Mouse (Mus musculus) heart, embryonic 10.5 days (tissue): ENCODE measurements around the gene Orc5. TPM values are rescaled to one million over a fixed set of nuclear protein-coding genes. Genes with fewer than 3 reads are reported as not detected.

Experiments
- DNase-seq: peaks from one replicate; pipeline ENCODE4 v3.0.0-alpha.2; 2017; ENCODE audit warnings: low spot score
- H3K27ac ChIP-seq: fragments of 300-500 bp; sonication (generic); 2 replicates; pipeline ENCODE4 v1.5.1; 2016; ENCODE audit warnings: mild to moderate bottlenecking
- H3K27me3 ChIP-seq: fragments of 300-500 bp; sonication (generic); 2 replicates; pipeline ENCODE4 v1.6.1; 2016; ENCODE audit warnings: mild to moderate bottlenecking; ENCODE audit not compliant: poor library complexity, insufficient read depth, severe bottlenecking
- H3K36me3 ChIP-seq: fragments of 300-500 bp; sonication (generic); 2 replicates; pipeline ENCODE4 v1.6.1; 2016; ENCODE audit warnings: mild to moderate bottlenecking, moderate library complexity
- H3K4me1 ChIP-seq: fragments of 300-500 bp; sonication (generic); 2 replicates; pipeline ENCODE4 v1.6.1; 2016; ENCODE audit warnings: mild to moderate bottlenecking
- H3K4me3 ChIP-seq: fragments of 300-500 bp; sonication (generic); 2 replicates; pipeline ENCODE4 v1.5.1; 2016; ENCODE audit warnings: mild to moderate bottlenecking, moderate library complexity
- H3K9me3 ChIP-seq: fragments of 300-500 bp; sonication (generic); 2 replicates; pipeline ENCODE4 v1.6.1; 2016; ENCODE audit warnings: mild to moderate bottlenecking, moderate library complexity
- WGBS: fragments of 180-500 bp; shearing (Covaris S2); methylation state at CpG from one replicate; pipeline ENCODE4 v1.1.7; 2016; 5-methylcytosine and 5-hydroxymethylcytosine counted together
- polyA plus RNA-seq: library from polyadenylated mRNA; unstranded; fragments of >200 nt; fragmentation: Nextera tagmentation; extraction: Ambion mirVana; gene quantifications from 2 replicates; pipeline ENCODE4 v1.2.1, GENCODE M21; 2016

The Orc5 gene
- polyA plus RNA-seq: 39.6 and 43.6 TPM in 2 replicates

DNA sequence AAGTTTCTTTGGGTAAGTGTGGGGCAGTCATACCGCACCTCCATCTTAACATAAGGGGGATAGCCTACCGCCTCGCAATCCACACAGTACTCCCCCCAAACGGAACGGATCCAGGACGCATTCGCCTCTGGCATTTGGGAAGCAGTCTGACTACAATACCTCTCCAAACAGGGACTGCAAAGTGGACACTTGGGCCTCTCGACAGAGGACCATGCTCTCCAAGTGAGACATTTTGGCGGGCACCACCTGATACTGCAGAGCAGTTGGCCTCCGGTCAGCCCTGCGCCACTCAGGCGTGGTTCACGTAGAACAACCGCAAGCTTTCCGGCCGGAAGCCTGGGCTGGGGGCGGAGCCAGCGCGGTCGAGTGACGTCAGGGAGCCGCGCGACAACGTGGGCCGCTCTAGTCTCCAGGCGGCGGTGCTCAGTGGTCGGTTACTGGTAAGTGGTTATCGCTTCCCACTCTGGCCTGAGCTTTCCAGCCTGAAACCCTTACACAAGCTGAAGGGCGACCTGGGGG lies at the start of gene Orc5:
Gene Orc5 (minus strand): TSS at position 397 of the 519 bp plus-strand sequence.
- Histone ChIP-seq H3K4me1 (0 out of 2 replicates have a peak, but pooled peaks cover 4% of the 10 kb centered on the region), H3K36me3 (peaks cover 20% of the 10 kb centered on the region), H3K9me3 (no peaks in the 10 kb centered on the region), H3K27ac (peak within 1 kb of the TSS; percentile 92), H3K27me3 (no peaks in the 10 kb centered on the region), H3K4me3 (peak within 1 kb of the TSS; percentile 73)
- under 1% methylated on average over 31 of the region's 31 CpGs for WGBS
- peak; percentile 98 for DNase-seq

DNA sequence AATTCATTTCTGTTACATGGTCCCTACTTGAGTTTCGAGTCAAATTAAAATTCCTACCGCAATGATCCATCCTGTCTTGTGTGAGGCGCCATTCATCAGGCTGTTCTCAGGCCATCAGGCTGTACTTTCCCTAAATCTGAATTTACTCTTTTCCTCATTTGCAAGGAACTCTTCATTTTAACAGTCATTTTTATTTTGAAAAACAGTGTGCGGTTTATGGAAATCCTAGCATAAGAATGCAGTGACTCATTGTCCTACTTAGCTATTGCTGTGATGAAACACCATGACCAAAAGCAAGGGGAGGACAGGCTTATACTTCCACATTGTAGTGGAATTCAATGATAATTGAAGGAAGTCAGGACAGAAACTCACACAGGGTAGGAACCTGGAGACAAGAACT lies 46.8 kb upstream of the Orc5 start:
- H3K4me3 ChIP-seq: no peak overlapping the region
- H3K36me3 ChIP-seq: no peaks in the 10 kb centered on the region
- no peak for DNase-seq
- H3K27me3 ChIP-seq: no peaks in the 10 kb centered on the region
- H3K4me1 ChIP-seq: no peaks in the 10 kb centered on the region
- H3K9me3 ChIP-seq: no peaks in the 10 kb centered on the region
- H3K27ac ChIP-seq: no peak overlapping the region
- WGBS: 93% methylated on average over 4 of the region's 4 CpGs

DNA sequence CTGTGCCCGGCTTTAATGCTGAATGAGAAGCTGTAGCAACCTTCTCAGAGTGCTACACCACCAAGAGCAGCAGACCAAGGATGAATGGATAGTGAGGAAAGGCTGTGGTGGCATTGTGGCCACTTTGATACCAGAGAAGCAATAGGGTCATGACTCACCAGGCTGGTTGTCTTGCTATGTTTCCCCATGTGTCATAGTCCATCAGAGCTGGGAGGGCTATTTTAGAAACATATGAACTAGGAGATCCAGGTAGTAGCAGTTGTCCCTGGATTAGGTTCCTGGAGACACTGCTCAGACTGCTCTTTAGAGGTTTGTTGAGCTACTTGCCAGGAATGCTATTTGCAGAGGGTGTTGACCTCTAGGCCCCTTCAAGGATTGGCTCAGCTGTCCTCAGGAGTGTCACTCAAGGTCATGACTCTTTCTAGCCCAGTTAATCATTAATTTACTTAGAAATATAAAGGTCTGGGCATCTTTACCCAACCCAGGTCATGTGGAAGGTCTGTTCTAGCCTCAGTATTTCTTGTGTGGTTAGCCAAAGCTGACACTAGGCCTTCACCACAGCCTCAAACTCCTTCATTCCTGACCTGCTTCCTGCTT lies 39.2 kb upstream of the Orc5 start:
- 84% methylated on average over 1 of the region's 1 CpGs for WGBS
- DNase-seq: no peak
- Histone ChIP-seq H3K36me3 (no peaks in the 10 kb centered on the region), H3K27ac (no peak overlapping the region), H3K9me3 (no peaks in the 10 kb centered on the region), H3K4me3 (no peak overlapping the region), H3K4me1 (no peaks in the 10 kb centered on the region), H3K27me3 (no peaks in the 10 kb centered on the region)

DNA sequence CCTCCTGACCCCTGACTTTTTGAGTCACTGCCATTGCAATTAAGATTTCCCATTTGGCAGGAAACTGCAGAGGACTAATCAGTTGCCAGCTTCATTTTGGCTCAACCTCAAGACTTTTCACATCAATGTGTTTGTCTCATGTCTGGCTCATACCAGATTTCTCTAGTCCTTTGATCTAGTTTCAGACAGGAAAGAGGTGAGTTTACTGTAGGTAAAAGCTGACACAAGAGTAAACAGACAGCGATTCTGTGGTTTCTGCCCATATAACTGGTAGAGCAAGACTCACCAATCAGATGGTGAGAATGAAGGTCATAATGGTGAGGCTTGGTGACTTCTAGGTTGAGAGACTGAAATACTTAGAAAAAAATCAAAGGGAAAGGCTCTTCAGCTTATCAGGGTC lies 37.3 kb upstream of the Orc5 start:
- no peaks in the 10 kb centered on the region for H3K9me3 ChIP-seq
- H3K4me3 ChIP-seq: no peak overlapping the region
- no peaks in the 10 kb centered on the region for H3K36me3 ChIP-seq
- 73% methylated on average over 1 of the region's 1 CpGs for WGBS
- no peak overlapping the region for H3K27ac ChIP-seq
- H3K4me1 ChIP-seq: no peaks in the 10 kb centered on the region
- DNase-seq: no peak
- no peaks in the 10 kb centered on the region for H3K27me3 ChIP-seq

DNA sequence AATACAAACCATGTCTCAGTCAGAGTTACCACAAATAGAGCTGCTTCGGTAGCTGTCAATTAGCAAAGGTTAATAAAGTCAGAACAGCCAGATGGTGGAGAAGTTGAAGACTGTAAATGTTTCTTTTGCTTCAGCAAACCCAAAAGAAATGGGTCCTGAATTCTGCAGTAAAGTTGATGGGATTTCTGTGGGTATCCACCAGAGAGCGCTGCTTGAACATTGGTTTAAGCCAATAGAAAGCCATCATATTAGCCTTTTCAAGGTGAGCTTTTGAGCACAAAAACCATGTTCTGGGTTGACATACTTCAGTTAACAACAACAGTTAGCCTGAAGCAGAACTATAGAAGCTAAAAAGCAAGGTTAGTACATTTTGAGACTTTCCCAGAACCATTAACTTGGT lies 34.3 kb upstream of the Orc5 start:
- no peak overlapping the region for H3K4me3 ChIP-seq
- H3K4me1 ChIP-seq: no peaks in the 10 kb centered on the region
- no peaks in the 10 kb centered on the region for H3K27me3 ChIP-seq
- 53% methylated on average over 2 of the region's 2 CpGs for WGBS
- H3K36me3 ChIP-seq: no peaks in the 10 kb centered on the region
- H3K27ac ChIP-seq: no peak overlapping the region
- no peak for DNase-seq
- no peaks in the 10 kb centered on the region for H3K9me3 ChIP-seq

DNA sequence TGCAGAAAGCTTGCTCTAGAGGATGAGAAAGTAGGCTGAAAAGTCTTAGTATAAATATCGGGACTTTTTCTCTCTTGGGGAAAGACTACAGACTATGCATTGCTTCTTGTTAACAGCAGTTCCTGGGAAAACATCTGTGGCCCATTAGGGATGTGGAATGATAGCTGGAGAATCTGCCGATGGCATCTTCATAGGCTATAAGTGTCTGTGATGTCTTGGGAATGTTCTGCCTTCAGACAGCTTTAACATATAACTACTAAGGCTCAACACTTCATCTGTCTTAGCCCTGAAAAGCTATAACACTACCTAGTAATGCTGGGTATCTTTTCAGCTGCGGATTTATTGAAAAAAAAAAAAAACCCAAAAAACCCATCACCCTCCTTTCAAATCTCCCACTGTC lies 27.8 kb upstream of the Orc5 start:
- no peak overlapping the region for H3K27ac ChIP-seq
- H3K27me3 ChIP-seq: no peaks in the 10 kb centered on the region
- WGBS: 73% methylated on average over 3 of the region's 3 CpGs
- no peak for DNase-seq
- no peak overlapping the region for H3K4me3 ChIP-seq
- H3K36me3 ChIP-seq: no peaks in the 10 kb centered on the region
- H3K9me3 ChIP-seq: no peaks in the 10 kb centered on the region
- H3K4me1 ChIP-seq: no peaks in the 10 kb centered on the region

DNA sequence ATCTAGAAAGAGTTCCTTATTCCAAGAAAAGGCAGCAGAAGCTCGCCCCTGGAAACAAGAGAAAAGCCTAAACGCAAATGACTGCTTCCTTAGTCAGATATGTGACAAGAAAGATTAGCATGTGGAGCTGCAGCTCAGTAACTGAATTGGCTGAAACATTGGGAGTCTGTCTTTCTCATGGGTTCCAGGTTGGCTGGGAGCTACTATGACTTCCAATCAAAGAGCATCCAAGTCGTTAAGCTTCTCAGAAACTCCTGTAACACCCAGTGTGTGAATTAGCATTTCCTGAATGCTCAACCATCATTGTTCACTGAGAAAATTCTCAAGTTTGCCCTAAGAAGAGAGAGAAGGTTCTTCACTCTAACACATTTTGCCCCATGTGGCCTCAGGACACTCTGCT lies 24.5 kb upstream of the Orc5 start:
- H3K4me3 ChIP-seq: no peak overlapping the region
- DNase-seq: no peak
- no peaks in the 10 kb centered on the region for H3K4me1 ChIP-seq
- no peaks in the 10 kb centered on the region for H3K27me3 ChIP-seq
- WGBS: 49% methylated on average over 3 of the region's 3 CpGs
- no peaks in the 10 kb centered on the region for H3K9me3 ChIP-seq
- no peaks in the 10 kb centered on the region for H3K36me3 ChIP-seq
- H3K27ac ChIP-seq: no peak overlapping the region

DNA sequence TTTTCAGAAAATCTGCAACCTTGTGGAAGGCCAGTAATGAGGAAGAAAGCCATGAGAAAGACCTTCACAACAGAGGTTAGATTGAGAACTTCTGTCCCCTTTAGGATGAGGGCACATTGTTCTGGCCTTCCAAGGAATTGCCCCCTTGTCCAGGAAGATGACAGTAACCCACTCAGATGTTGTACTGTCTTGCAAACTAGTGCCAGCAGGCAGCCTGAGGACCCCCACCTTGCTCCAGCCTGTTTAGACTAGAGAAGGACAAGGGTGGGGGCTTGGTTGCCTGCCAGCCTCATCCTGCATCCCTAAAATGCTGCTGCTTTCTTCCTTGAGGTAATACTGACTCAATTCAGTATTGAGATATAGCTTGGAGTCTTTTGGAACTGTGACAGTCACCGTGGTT lies 23.9 kb upstream of the Orc5 start:
- H3K27ac ChIP-seq: no peak overlapping the region
- no peaks in the 10 kb centered on the region for H3K9me3 ChIP-seq
- no peak overlapping the region for H3K4me3 ChIP-seq
- H3K4me1 ChIP-seq: no peaks in the 10 kb centered on the region
- 49% methylated on average over 1 of the region's 1 CpGs for WGBS
- no peaks in the 10 kb centered on the region for H3K36me3 ChIP-seq
- no peak for DNase-seq
- no peaks in the 10 kb centered on the region for H3K27me3 ChIP-seq

DNA sequence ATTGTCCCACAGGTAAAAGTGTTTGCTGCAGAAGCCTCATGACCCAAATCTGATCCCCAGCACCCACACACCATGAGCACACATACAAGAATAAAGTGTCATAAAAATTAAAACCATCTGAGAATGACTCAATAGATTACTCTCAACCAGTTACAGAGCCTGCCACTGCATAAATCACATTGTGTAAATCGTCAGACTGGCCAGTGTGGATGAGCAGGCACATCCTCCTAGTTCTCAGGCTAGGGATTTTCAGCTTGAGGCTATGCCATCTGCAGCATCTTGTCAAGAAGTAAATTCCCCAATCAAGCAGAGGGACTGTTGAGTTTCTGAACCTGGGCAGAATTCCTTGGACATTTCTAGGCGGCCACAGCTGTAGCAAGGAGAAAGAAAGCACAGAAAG lies 23.5 kb upstream of the Orc5 start:
- no peak for DNase-seq
- H3K27me3 ChIP-seq: no peaks in the 10 kb centered on the region
- no peaks in the 10 kb centered on the region for H3K36me3 ChIP-seq
- no peak overlapping the region for H3K27ac ChIP-seq
- no peak overlapping the region for H3K4me3 ChIP-seq
- H3K9me3 ChIP-seq: no peaks in the 10 kb centered on the region
- WGBS: 57% methylated on average over 2 of the region's 2 CpGs
- no peaks in the 10 kb centered on the region for H3K4me1 ChIP-seq

DNA sequence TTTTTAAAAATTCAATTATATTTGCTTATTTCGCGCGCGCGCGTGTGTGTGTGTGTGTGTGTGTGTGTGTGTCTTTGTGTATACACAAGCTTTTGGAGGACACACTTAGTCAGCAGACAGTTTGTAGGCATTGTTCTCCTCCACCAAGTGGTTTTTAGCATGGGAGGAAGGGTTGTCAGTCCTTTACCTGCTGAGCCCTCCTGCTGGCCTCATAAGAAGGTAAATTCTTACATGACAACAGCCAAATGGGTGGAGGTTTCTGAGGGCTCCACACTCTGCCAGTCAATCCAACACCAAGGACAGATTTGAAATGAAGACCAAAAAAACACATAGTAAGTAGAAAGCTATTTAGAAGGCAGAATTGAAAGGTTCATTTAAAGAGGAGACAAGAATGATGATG lies 22.7 kb upstream of the Orc5 start:
- Histone ChIP-seq H3K4me3 (no peak overlapping the region), H3K9me3 (no peaks in the 10 kb centered on the region), H3K27ac (no peak overlapping the region), H3K36me3 (no peaks in the 10 kb centered on the region), H3K4me1 (no peaks in the 10 kb centered on the region), H3K27me3 (no peaks in the 10 kb centered on the region)
- DNase-seq: no peak
- WGBS: 91% methylated on average over 6 of the region's 6 CpGs

DNA sequence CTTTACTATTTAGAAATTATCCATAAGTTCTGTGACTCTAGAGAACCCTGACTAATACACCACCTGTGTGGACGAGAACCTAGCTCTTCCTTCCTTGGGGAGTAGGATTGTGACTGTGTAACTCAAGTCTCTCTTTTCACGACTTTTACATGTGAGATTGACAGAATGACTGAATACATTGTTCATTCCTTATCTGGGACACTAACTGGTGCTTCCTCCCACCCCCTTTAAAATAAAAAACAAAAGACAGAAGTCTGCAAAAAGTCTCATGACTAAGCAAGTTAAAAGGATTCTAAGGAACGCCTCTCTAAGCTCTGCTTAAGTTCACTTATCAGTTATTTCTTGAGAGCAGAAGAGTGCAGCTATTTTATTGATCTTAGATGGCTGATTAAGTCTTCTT lies 22.2 kb upstream of the Orc5 start:
- Histone ChIP-seq H3K4me3 (no peak overlapping the region), H3K27me3 (no peaks in the 10 kb centered on the region), H3K4me1 (no peaks in the 10 kb centered on the region), H3K9me3 (no peaks in the 10 kb centered on the region), H3K36me3 (no peaks in the 10 kb centered on the region), H3K27ac (no peak overlapping the region)
- no peak for DNase-seq
- 64% methylated on average over 3 of the region's 3 CpGs for WGBS

DNA sequence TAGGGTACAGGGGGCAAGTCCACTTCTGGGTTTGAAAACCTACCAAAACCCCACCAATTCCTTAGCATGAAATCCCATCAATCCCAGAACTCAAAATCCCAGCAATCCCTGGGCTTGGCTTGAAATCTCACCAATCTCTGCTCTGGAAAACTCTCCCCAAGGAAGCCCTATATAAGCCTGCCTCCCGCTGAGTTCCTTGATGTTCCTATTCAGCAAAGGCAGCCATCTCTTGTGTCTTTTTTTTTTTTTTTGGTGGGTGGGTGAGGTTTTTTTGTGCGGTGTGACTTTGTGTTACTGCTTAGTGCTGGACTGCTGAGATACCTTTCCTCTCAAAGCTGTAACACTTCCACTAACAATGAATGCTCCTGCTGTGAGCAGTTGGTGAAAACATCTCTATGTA lies 15.5 kb upstream of the Orc5 start:
- Histone ChIP-seq H3K4me3 (no peak overlapping the region), H3K9me3 (no peaks in the 10 kb centered on the region), H3K4me1 (no peaks in the 10 kb centered on the region), H3K27ac (no peak overlapping the region), H3K36me3 (peaks cover 2% of the 10 kb centered on the region; the same call in 1 of the 2 replicates), H3K27me3 (no peaks in the 10 kb centered on the region)
- 71% methylated on average over 2 of the region's 2 CpGs for WGBS
- no peak for DNase-seq

DNA sequence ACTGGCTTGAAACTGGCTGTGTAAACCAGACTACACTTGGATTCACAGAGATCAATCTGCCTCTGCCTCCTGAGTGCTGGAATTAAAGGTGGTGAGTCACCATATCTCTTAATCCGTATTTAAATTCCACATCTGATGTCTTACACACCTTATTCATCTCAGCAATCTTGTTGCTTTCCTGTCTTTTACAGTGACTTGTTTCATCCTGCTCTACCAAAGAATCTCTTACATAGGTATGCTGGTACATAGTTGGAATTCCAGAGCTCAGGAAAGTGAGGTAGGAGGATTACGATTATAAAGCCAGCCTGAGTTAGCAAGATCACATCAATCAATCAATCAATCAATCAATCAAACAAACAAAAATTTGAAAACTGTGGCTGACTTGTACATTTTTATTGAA lies 9.6 kb upstream of the Orc5 start:
- no peaks in the 10 kb centered on the region for H3K27me3 ChIP-seq
- H3K9me3 ChIP-seq: no peaks in the 10 kb centered on the region
- no peak overlapping the region for H3K27ac ChIP-seq
- WGBS: 64% methylated on average over 2 of the region's 2 CpGs
- no peak overlapping the region for H3K4me3 ChIP-seq
- peaks cover 2% of the 10 kb centered on the region; the same call in 1 of the 2 replicates for H3K36me3 ChIP-seq
- no peaks in the 10 kb centered on the region for H3K4me1 ChIP-seq
- no peak for DNase-seq
